In genomic region chr2:144709704-144710103, GRCm38 (mm10) we compare ENCODE assay signal across 25 mouse cellular contexts.
"Had no signal": no experiment of that assay in that cellular context is flagged by ENCODE, and none has a peak within 500 bp of the region (broad histone marks: within the 10 kb centered on the region; RNA-seq: fewer than 3 reads in every experiment).

No protein-coding gene starts in this region.

- H3K27me3 ChIP-seq: intestine, embryonic 15.5 days; limb, embryonic 13.5 days; liver, embryonic 12.5 days; liver, embryonic 15.5 days; lung, embryonic 15.5 days; megakaryocyte, embryonic 14.5 days; neural tube, embryonic 12.5 days; neural tube, embryonic 15.5 days had no signal

- ATAC-seq: intestine, embryonic 15.5 days; liver, embryonic 12.5 days had no signal

- H3K9ac ChIP-seq: intestine, embryonic 15.5 days; limb, embryonic 13.5 days; liver, embryonic 12.5 days; liver, embryonic 15.5 days; lung, embryonic 15.5 days; neural tube, embryonic 12.5 days; neural tube, embryonic 15.5 days had no signal

- H3K4me1 ChIP-seq: intestine, embryonic 15.5 days; liver, embryonic 12.5 days; liver, embryonic 15.5 days; lung, embryonic 15.5 days had no signal

- H3K4me2 ChIP-seq: intestine, embryonic 15.5 days; limb, embryonic 13.5 days; liver, embryonic 12.5 days; liver, embryonic 15.5 days; lung, embryonic 15.5 days; neural tube, embryonic 12.5 days; neural tube, embryonic 15.5 days had no signal

- H3K9me3 ChIP-seq: intestine, embryonic 15.5 days; liver, embryonic 12.5 days; liver, embryonic 15.5 days; lung, embryonic 15.5 days; neural tube, embryonic 12.5 days; neural tube, embryonic 15.5 days had no signal

- DNase-seq: kidney, adult 18-20 months; kidney, adult 9 months; kidney, postnatal 25 days; layer of hippocampus, postnatal 36 days; liver; lung, adult 18-20 months; lung, postnatal 10 days; lung, postnatal 36 days; right cerebral cortex, adult 18-20 months; right cerebral cortex, postnatal 14 days; right cerebral cortex, postnatal 4 days; thymus, adult 2 months; thymus, postnatal 14 days; thymus, postnatal 4 days had no signal

- H3K27ac ChIP-seq: intestine, embryonic 15.5 days; kidney, postnatal 0 days; left cerebral cortex, adult 2 months; limb, embryonic 13.5 days; liver, embryonic 12.5 days; liver, embryonic 15.5 days; lung, embryonic 15.5 days; neural tube, embryonic 12.5 days; neural tube, embryonic 15.5 days; stomach, postnatal 0 days had no signal

- H3K4me3 ChIP-seq: intestine, embryonic 15.5 days; left cerebral cortex, adult 2 months; limb, embryonic 13.5 days; liver, embryonic 12.5 days; liver, embryonic 15.5 days; lung, embryonic 15.5 days; megakaryocyte, embryonic 14.5 days; neural tube, embryonic 12.5 days; neural tube, embryonic 15.5 days had no signal

- H3K36me3 ChIP-seq: intestine, embryonic 15.5 days; limb, embryonic 13.5 days; liver, embryonic 12.5 days; liver, embryonic 15.5 days; lung, embryonic 15.5 days; neural tube, embryonic 12.5 days; neural tube, embryonic 15.5 days had no signal
